Mouse (Mus musculus) forebrain, embryonic 11.5 days (tissue): ENCODE measurements around the gene Cc2d2b. TPM values are rescaled to one million over a fixed set of nuclear protein-coding genes. Genes with fewer than 3 reads are reported as not detected.

Source experiments
- ATAC-seq: fragments of 200-750 bp; cut with Nextera tagmentation; replicated peaks from 2 replicates; pipeline ENCODE4 v1.8.0; 2017; ENCODE audit warnings: moderate TSS enrichment; ENCODE audit not compliant: low FRiP score
- DNase-seq: peaks from one replicate; pipeline ENCODE4 v3.0.0-alpha.2; 2017; ENCODE audit warnings: low spot score
- H3K27ac ChIP-seq: fragments of 300-500 bp; sonication (generic); 2 replicates; pipeline ENCODE4 v1.5.1; 2014; ENCODE audit warnings: low read depth, low read length
- H3K27me3 ChIP-seq: fragments of 300-500 bp; sonication (generic); 2 replicates; pipeline ENCODE4 v1.6.1; 2014; ENCODE audit warnings: mild to moderate bottlenecking, low read length, mixed read lengths; ENCODE audit not compliant: control insufficient read depth, insufficient read depth
- H3K36me3 ChIP-seq: fragments of 300-500 bp; sonication (generic); 2 replicates; pipeline ENCODE4 v1.6.1; 2014; ENCODE audit warnings: mild to moderate bottlenecking, low read length, moderate library complexity, mixed read lengths; ENCODE audit not compliant: control insufficient read depth, insufficient read depth
- H3K4me1 ChIP-seq: fragments of 300-500 bp; sonication (generic); replicated peaks from 2 replicates; pipeline ENCODE4 v1.6.1; 2014; ENCODE audit warnings: low read length, mixed read lengths; ENCODE audit not compliant: control insufficient read depth, insufficient read depth
- H3K4me2 ChIP-seq: fragments of 300-500 bp; sonication (generic); 2 replicates; pipeline ENCODE4 v1.6.1; 2014; ENCODE audit warnings: low read depth, mild to moderate bottlenecking, low read length, moderate library complexity, mixed read lengths; ENCODE audit not compliant: severe bottlenecking
- H3K4me3 ChIP-seq: fragments of 300-500 bp; sonication (generic); 2 replicates; pipeline ENCODE4 v1.5.1; 2014; ENCODE audit warnings: low read depth, low read length
- H3K9ac ChIP-seq: fragments of 300-500 bp; sonication (generic); 2 replicates; pipeline ENCODE4 v1.6.1; 2014; ENCODE audit warnings: low read length
- H3K9me3 ChIP-seq: fragments of 300-500 bp; sonication (generic); 2 replicates; pipeline ENCODE4 v1.6.1; 2016; ENCODE audit warnings: low read length, mixed read lengths; ENCODE audit not compliant: control insufficient read depth
- WGBS: fragments of 180-500 bp; shearing (Covaris S2); extraction: QIAGEN DNeasy Blood & Tissue Kit; methylation state at CpG from one replicate; pipeline ENCODE4 v1.1.7; 2014; 5-methylcytosine and 5-hydroxymethylcytosine counted together
- polyA plus RNA-seq: library from polyadenylated mRNA; unstranded; fragments of >200 nt; fragmentation: Nextera tagmentation; extraction: Ambion mirVana; gene quantifications from 2 replicates; pipeline ENCODE4 v1.2.1, GENCODE M21; 2014

The Cc2d2b gene
- polyA plus RNA-seq, 1 experiment from 2014 or later, result 0.11 TPM

DNA sequence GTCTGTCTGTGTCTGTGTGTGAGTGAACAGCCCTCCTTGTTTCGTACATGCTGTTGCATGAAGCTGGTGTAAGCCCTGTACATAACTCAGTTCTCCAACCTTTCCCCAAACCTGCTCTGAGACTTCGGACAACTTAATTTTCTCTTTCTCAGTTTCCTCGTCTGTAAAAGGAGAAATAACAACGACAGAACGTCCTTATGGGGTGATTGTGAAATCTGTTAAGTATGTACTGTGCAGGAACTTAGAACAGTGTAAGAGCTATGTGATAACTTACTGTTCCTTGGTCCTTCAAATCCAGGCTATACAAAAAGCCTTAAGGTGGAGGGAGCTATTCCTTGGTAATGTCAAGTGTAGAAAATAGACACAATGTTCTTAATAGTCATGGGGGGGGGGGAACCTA, 83.8 kb downstream of the Cc2d2b start:
- Histone ChIP-seq H3K4me1 (peaks cover 19% of the 10 kb centered on the region), H3K4me2 (peak overlapping the region; percentile 73), H3K9ac (peak overlapping the region; percentile 99), H3K36me3 (peaks cover 3% of the 10 kb centered on the region; the same call in 1 of the 2 replicates), H3K27ac (no peak overlapping the region), H3K4me3 (peak overlapping the region; percentile 93), H3K27me3 (no peaks in the 10 kb centered on the region), H3K9me3 (no peaks in the 10 kb centered on the region)
- DNase-seq (no peak), ATAC-seq (no peak)
- WGBS, result 41% methylated on average over 5 of the region's 5 CpGs

DNA sequence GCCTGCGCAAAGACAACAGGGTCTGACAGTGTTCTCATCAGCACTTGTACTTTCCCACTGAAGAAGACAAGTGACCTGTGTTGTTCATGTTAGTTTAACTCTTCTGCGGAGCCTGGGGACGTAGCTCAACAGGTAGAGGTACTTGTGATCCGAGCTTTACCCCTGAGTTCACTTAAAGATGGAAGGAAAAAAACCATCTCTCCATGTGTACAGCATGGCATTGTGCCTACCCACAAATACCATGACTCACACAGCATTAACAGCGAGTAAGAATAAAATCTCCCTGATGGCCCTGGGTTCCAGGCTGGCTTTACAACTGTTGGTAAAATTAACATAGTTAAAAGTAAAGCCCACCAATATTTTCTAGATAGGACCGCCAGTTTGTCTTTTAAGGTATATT, 85.9 kb downstream of the Cc2d2b start:
- Histone ChIP-seq H3K4me2 (no peak overlapping the region), H3K4me3 (no peak overlapping the region), H3K27ac (no peak overlapping the region), H3K36me3 (peaks cover 4% of the 10 kb centered on the region; the same call in 1 of the 2 replicates), H3K9ac (no peak overlapping the region), H3K9me3 (no peaks in the 10 kb centered on the region), H3K27me3 (no peaks in the 10 kb centered on the region), H3K4me1 (peaks cover 19% of the 10 kb centered on the region)
- 93% methylated on average over 6 of the region's 6 CpGs for WGBS
- DNase-seq, result no peak
- ATAC-seq, result no peak

DNA sequence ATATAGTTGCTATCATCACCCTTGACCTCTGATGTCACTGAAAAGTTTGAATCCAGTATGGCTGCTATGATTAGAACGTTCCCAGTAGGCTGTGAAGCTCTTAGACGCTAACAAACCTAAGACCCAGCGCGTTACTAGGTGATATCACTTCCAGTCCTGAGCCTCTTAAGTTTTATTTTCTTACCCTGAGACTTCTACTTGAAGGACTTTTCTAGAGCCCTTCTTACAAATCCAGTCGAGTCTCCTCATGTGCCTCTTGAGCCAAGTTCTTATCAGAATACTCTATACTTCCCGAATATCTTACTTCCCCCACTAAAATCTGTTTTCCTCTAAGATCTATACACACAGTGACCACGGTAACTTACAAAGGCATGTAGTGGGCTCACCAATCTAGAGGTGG, 89.7 kb downstream of the Cc2d2b start:
- no peak overlapping the region for H3K9ac ChIP-seq
- DNase-seq (no peak), ATAC-seq (no peak)
- no peak overlapping the region for H3K4me3 ChIP-seq
- 96% methylated on average over 7 of the region's 7 CpGs for WGBS
- H3K36me3 ChIP-seq, result peaks cover 4% of the 10 kb centered on the region
- no peak overlapping the region for H3K4me2 ChIP-seq
- no peaks in the 10 kb centered on the region for H3K27me3 ChIP-seq
- no peak overlapping the region for H3K27ac ChIP-seq
- peaks cover 15% of the 10 kb centered on the region for H3K4me1 ChIP-seq
- no peaks in the 10 kb centered on the region for H3K9me3 ChIP-seq

DNA sequence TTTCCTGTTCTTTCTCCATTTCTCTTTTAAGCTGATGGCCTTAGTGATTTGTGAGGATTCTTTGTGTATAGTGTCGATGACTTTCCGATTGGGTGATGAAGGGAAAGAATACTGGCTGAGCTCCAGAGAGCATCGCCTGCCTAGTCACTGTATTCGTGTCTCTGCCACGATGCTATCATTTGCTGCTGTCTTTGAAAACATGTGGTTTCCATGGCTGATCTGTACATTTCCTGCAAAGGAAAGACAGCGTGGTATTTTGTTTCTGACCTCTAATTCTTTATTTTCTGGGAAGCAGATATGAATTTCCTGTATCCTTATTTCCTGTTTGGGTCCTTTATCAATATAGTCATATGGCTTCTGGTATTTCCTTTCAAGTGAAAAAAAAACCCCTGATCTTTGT, 91.8 kb downstream of the Cc2d2b start:
- H3K27me3 ChIP-seq, result no peaks in the 10 kb centered on the region
- 90% methylated on average over 6 of the region's 6 CpGs for WGBS
- H3K27ac ChIP-seq, result no peak overlapping the region
- H3K36me3 ChIP-seq, result peaks cover 11% of the 10 kb centered on the region
- H3K9me3 ChIP-seq, result no peaks in the 10 kb centered on the region
- no peak overlapping the region for H3K4me2 ChIP-seq
- H3K4me3 ChIP-seq, result no peak overlapping the region
- ATAC-seq (no peak), DNase-seq (no peak)
- no peak overlapping the region for H3K9ac ChIP-seq
- no peaks in the 10 kb centered on the region for H3K4me1 ChIP-seq

DNA sequence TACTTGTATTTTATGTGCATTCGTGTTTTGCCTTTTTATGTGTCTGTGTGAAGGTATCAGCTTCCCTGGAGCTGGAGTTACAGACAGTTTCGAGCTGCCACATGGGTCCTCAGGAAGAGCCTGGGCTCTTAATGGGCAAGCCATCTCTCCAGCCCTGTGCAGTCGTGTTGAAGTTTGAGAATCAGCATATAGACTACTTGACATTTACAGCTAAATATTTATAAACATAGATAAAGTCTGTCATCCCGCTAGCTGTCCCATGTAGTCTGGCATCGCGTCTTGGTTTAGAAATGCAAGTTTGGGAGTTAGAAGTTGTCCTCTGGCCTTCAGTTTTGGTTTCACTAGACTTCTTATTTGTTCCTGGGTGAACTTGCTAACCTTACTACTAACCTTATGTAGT, 92.5 kb downstream of the Cc2d2b start:
- H3K27me3 ChIP-seq, result no peaks in the 10 kb centered on the region
- H3K36me3 ChIP-seq, result peaks cover 17% of the 10 kb centered on the region
- H3K4me1 ChIP-seq, result no peaks in the 10 kb centered on the region
- H3K4me3 ChIP-seq, result no peak overlapping the region
- H3K9ac ChIP-seq, result no peak overlapping the region
- ATAC-seq (no peak), DNase-seq (no peak)
- no peak overlapping the region for H3K27ac ChIP-seq
- H3K9me3 ChIP-seq, result no peaks in the 10 kb centered on the region
- 92% methylated on average over 6 of the region's 6 CpGs for WGBS
- no peak overlapping the region for H3K4me2 ChIP-seq

DNA sequence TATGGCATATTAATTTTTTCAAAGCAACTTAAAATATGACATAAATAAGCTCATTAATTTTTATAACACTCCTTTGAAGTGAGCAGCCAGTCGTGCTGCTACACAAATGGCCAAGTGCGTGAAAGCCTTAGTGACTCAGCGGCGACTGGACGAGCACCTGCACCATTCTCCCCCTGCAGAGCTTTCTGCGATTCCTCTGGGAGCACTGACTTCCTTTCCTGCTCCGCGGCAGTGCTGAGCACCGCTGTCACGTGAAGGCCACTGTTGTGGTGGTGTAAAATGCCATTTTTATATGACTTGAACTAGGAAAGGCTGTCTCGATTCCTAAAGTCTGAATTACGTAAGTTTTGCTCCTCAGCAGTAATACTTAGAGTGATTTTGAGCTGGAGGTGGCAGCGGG, 93.0 kb downstream of the Cc2d2b start:
- no peak for ATAC-seq
- H3K4me3 ChIP-seq, result no peak overlapping the region
- no peaks in the 10 kb centered on the region for H3K4me1 ChIP-seq
- 91% methylated on average over 13 of the region's 13 CpGs for WGBS
- no peak overlapping the region for H3K4me2 ChIP-seq
- H3K9me3 ChIP-seq, result no peaks in the 10 kb centered on the region
- H3K9ac ChIP-seq, result no peak overlapping the region
- no peaks in the 10 kb centered on the region for H3K27me3 ChIP-seq
- no peak for DNase-seq
- no peak overlapping the region for H3K27ac ChIP-seq
- peaks cover 18% of the 10 kb centered on the region for H3K36me3 ChIP-seq

DNA sequence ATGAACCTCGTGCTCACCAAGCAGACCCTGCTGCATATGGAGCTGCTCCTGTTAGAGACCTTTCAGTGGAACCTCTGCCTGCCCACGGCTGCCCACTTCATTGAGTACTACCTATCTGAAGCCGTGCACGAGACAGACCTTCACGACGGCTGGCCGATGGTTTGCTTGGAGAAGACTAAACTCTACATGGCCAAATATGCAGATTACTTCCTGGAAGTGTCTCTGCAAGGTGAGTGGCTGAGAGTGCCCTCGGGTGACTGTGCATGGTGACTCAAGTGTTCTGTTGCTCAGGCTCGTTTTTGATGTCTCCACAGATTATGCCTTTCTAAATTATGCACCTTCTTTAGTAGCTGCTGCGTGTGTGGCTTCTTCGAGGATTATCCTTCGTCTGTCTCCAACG, 96.2 kb downstream of the Cc2d2b start:
- Histone ChIP-seq H3K4me1 (no peaks in the 10 kb centered on the region), H3K27me3 (no peaks in the 10 kb centered on the region), H3K9ac (no peak overlapping the region), H3K27ac (no peak overlapping the region), H3K36me3 (peaks cover 23% of the 10 kb centered on the region), H3K9me3 (no peaks in the 10 kb centered on the region), H3K4me3 (no peak overlapping the region), H3K4me2 (no peak overlapping the region)
- WGBS, result 95% methylated on average over 13 of the region's 13 CpGs
- DNase-seq (no peak), ATAC-seq (no peak)

DNA sequence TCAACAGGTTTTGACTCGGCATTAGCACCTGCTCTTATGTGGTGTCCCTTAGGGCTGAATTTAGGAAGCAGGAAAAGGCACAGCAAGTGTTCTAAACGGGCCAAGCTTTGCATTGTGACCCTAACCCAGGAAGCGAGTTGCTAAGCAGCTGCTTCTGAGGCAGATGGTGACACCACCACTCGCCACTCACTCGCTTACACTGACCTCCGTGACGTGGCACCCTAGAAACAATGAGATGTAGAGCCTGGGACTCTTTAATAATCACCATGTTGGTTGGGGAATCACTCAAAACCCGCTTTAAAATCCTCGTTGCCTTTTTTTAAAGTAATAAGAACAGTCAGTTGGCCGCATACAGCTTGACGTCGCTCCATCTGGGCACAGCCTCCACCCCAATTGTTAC, 100.8 kb downstream of the Cc2d2b start:
- H3K4me1 ChIP-seq, result no peaks in the 10 kb centered on the region
- no peak for ATAC-seq
- no peak overlapping the region for H3K27ac ChIP-seq
- 83% methylated on average over 12 of the region's 12 CpGs for WGBS
- no peaks in the 10 kb centered on the region for H3K27me3 ChIP-seq
- no peak for DNase-seq
- H3K9me3 ChIP-seq, result no peaks in the 10 kb centered on the region
- H3K4me2 ChIP-seq, result no peak overlapping the region
- no peak overlapping the region for H3K4me3 ChIP-seq
- peaks cover 23% of the 10 kb centered on the region; the same call in 1 of the 2 replicates for H3K36me3 ChIP-seq
- no peak overlapping the region for H3K9ac ChIP-seq

DNA sequence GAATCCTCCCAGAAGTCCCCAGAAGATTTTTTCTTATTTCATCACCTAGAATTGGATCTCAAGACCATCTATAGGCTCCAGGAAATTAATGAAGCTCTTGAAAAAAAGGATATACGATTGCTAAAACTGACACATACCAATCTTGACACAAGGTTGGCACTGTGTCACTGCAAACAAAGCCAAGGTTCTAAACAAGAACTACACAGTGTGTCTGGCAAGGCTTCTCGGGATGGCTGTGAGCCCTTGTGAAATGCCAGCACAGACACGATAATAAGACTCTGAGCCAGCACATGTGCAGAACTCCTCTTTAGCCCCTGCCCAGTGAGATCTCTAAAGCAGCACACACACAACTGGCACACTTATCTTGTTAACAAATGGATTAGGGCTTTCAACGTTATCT, 111.0 kb downstream of the Cc2d2b start:
- no peak for ATAC-seq
- no peak for DNase-seq
- Histone ChIP-seq H3K4me3 (no peak overlapping the region), H3K4me1 (no peaks in the 10 kb centered on the region), H3K27me3 (no peaks in the 10 kb centered on the region), H3K36me3 (no peaks in the 10 kb centered on the region), H3K9me3 (no peaks in the 10 kb centered on the region), H3K4me2 (no peak overlapping the region), H3K9ac (no peak overlapping the region), H3K27ac (no peak overlapping the region)
- 75% methylated on average over 4 of the region's 4 CpGs for WGBS
